Mouse (Mus musculus): ENCODE measurements around the gene Mapkapk5. TPM values are rescaled to one million over a fixed set of nuclear protein-coding genes. Genes with fewer than 3 reads are reported as not detected.

Mapkapk5 gene
- total and polyA plus RNA-seq, 3 experiments, result 51.6 to 102 (median 67.3) TPM

GRCm38 (mm10) chr5:121484801-121485200, 60.9 kb downstream of the Mapkapk5 start:
- Histone ChIP-seq H3K4me3 (ENCODE audit: low read depth, low read length) (no peak overlapping the region), H3K27me3 (ENCODE audit: insufficient read depth, low read length) (peaks cover 20% of the 10 kb centered on the region), H3K4me1 (ENCODE audit: insufficient read depth, low read depth, low read length) (peaks cover 3% of the 10 kb centered on the region), H3K36me3 (replicated peaks) (no peaks in the 10 kb centered on the region), H3K9me3 (replicated peaks) (no peaks in the 10 kb centered on the region)
- TF ChIP-seq GATA2 (IDR thresholded peaks at IDR 0.05; ENCODE audit: borderline replicate concordance, low read depth, low read length) (no peak), TAL1 (conservative IDR thresholded peaks at IDR 0.05; ENCODE audit: low read depth, low read length) (no peak), GATA1 (IDR thresholded peaks at IDR 0.05; ENCODE audit: borderline replicate concordance, low read length) (no peak), CTCF (IDR thresholded peaks at IDR 0.05; ENCODE audit: low read depth, low read length) (no peak), POLR2AphosphoS5 (IDR thresholded peaks at IDR 0.05; ENCODE audit: insufficient replicate concordance, low read depth, low read length) (no peak)
- DNase-seq (ENCODE audit: low spot score) (no peak), ATAC-seq (ENCODE audit: extremely low read depth, insufficient number of reproducible peaks, low FRiP score, poor library complexity, severe bottlenecking) (no peak)

- Histone ChIP-seq H3K9me3 (replicated peaks) (no peaks in the 10 kb centered on the region), H3K36me3 (replicated peaks) (no peaks in the 10 kb centered on the region), H3K4me3 (ENCODE audit: low read depth, low read length) (no peak overlapping the region), H3K4me1 (ENCODE audit: insufficient read depth, low read depth, low read length) (peaks cover 46% of the 10 kb centered on the region), H3K27me3 (ENCODE audit: insufficient read depth, low read length) (peaks cover 4% of the 10 kb centered on the region; the same call in 1 of the 2 replicates)
- DNase-seq (ENCODE audit: low spot score) (no peak), ATAC-seq (ENCODE audit: extremely low read depth, insufficient number of reproducible peaks, low FRiP score, poor library complexity, severe bottlenecking) (no peak)
- no peak for TF ChIP-seq POLR2AphosphoS5 (IDR thresholded peaks at IDR 0.05; ENCODE audit: insufficient replicate concordance, low read depth, low read length)
- TF ChIP-seq TAL1 (conservative IDR thresholded peaks at IDR 0.05; ENCODE audit: low read depth, low read length), result no peak
- TF ChIP-seq GATA2 (IDR thresholded peaks at IDR 0.05; ENCODE audit: borderline replicate concordance, low read depth, low read length), result no peak
- no peak for TF ChIP-seq CTCF (IDR thresholded peaks at IDR 0.05; ENCODE audit: low read depth, low read length)
- TF ChIP-seq GATA1 (IDR thresholded peaks at IDR 0.05; ENCODE audit: borderline replicate concordance, low read length), result no peak
These were observed 68.0 kb downstream of the Mapkapk5 start for GRCm38 (mm10) chr5:121477680-121478079.

- Histone ChIP-seq H3K9me3 (replicated peaks) (no peaks in the 10 kb centered on the region), H3K36me3 (replicated peaks) (no peaks in the 10 kb centered on the region), H3K4me1 (ENCODE audit: insufficient read depth, low read depth, low read length) (peaks cover 59% of the 10 kb centered on the region), H3K4me3 (ENCODE audit: low read depth, low read length) (no peak overlapping the region), H3K27me3 (ENCODE audit: insufficient read depth, low read length) (no peaks in the 10 kb centered on the region)
- DNase-seq (ENCODE audit: low spot score) (no peak), ATAC-seq (ENCODE audit: extremely low read depth, insufficient number of reproducible peaks, low FRiP score, poor library complexity, severe bottlenecking) (peak; percentile 91)
- TF ChIP-seq POLR2AphosphoS5 (IDR thresholded peaks at IDR 0.05; ENCODE audit: insufficient replicate concordance, low read depth, low read length) (no peak), TAL1 (conservative IDR thresholded peaks at IDR 0.05; ENCODE audit: low read depth, low read length) (peak; percentile 90), GATA1 (IDR thresholded peaks at IDR 0.05; ENCODE audit: borderline replicate concordance, low read length) (no peak), CTCF (IDR thresholded peaks at IDR 0.05; ENCODE audit: low read depth, low read length) (no peak)
These were observed 69.7 kb downstream of the Mapkapk5 start for GRCm38 (mm10) chr5:121476040-121476439.

Other genes with a start within 250 kb of the Mapkapk5 start
- gene Trafd1, start 160.3 kb downstream of the Mapkapk5 start, total RNA-seq (2014; fragmentation: Nextera tagmentation), result 13.2 and 16.0 TPM in 2 replicates
- 18.8 and 20.3 TPM in 2 replicates for gene Trafd1, start 160.3 kb downstream of the Mapkapk5 start, total RNA-seq (2017)
- 15.2 and 17.5 TPM in 2 replicates for gene Trafd1, start 160.3 kb downstream of the Mapkapk5 start, polyA plus RNA-seq (2012)
- 43.3 and 57.6 TPM in 2 replicates for gene Naa25, start 148.0 kb downstream of the Mapkapk5 start, total RNA-seq (2014; fragmentation: Nextera tagmentation)
- 44.1 and 45.9 TPM in 2 replicates for gene Naa25, start 148.0 kb downstream of the Mapkapk5 start, total RNA-seq (2017)
- gene Naa25, start 148.0 kb downstream of the Mapkapk5 start, polyA plus RNA-seq (2012), result 5.8 and 7.2 TPM in 2 replicates
- gene Tmem116, start 94.0 kb downstream of the Mapkapk5 start, total RNA-seq (2014; fragmentation: Nextera tagmentation), result 9.8 and 10.6 TPM in 2 replicates
- 1.7 and 2.6 TPM in 2 replicates for gene Tmem116, start 94.0 kb downstream of the Mapkapk5 start, total RNA-seq (2017)
- gene Tmem116, start 94.0 kb downstream of the Mapkapk5 start, polyA plus RNA-seq (2012), result 2.7 and 6.1 TPM in 2 replicates
- 52.4 and 58.8 TPM in 2 replicates for gene Erp29, start 93.4 kb downstream of the Mapkapk5 start, total RNA-seq (2014; fragmentation: Nextera tagmentation)
- gene Erp29, start 93.4 kb downstream of the Mapkapk5 start, total RNA-seq (2017), result 344 and 394 TPM in 2 replicates
- 167 and 191 TPM in 2 replicates for gene Erp29, start 93.4 kb downstream of the Mapkapk5 start, polyA plus RNA-seq (2012)
- gene Adam1b, start 42.5 kb downstream of the Mapkapk5 start, total RNA-seq (2014; fragmentation: Nextera tagmentation), result not detected in 2 replicates
- not detected in 2 replicates for gene Adam1b, start 42.5 kb downstream of the Mapkapk5 start, total RNA-seq (2017)
- gene Adam1b, start 42.5 kb downstream of the Mapkapk5 start, polyA plus RNA-seq (2012), result not detected in 2 replicates
- 4.4 and 5.1 TPM in 2 replicates for gene Adam1a, start 423 bp downstream of the Mapkapk5 start, total RNA-seq (2014; fragmentation: Nextera tagmentation)
- gene Adam1a, start 423 bp downstream of the Mapkapk5 start, total RNA-seq (2017), result 3.0 and 3.5 TPM in 2 replicates
- gene Adam1a, start 423 bp downstream of the Mapkapk5 start, polyA plus RNA-seq (2012), result 0.17 and 0.18 TPM in 2 replicates
- gene Gm42878, start 423 bp downstream of the Mapkapk5 start, total RNA-seq (2014; fragmentation: Nextera tagmentation), result not detected in 2 replicates
- 0.17 TPM in 1 of 2 replicates, not detected in the other for gene Gm42878, start 423 bp downstream of the Mapkapk5 start, total RNA-seq (2017)
- not detected in 2 replicates for gene Gm42878, start 423 bp downstream of the Mapkapk5 start, polyA plus RNA-seq (2012)
- 38.7 and 45.7 TPM in 2 replicates for gene Aldh2, start 47.9 kb upstream of the Mapkapk5 start, total RNA-seq (2014; fragmentation: Nextera tagmentation)
- 82.9 and 117 TPM in 2 replicates for gene Aldh2, start 47.9 kb upstream of the Mapkapk5 start, total RNA-seq (2017)
- 122 and 123 TPM in 2 replicates for gene Aldh2, start 47.9 kb upstream of the Mapkapk5 start, polyA plus RNA-seq (2012)
- 4.9 and 5.5 TPM in 2 replicates for gene Acad12, start 73.0 kb upstream of the Mapkapk5 start, total RNA-seq (2014; fragmentation: Nextera tagmentation)
- 2.7 and 4.3 TPM in 2 replicates for gene Acad12, start 73.0 kb upstream of the Mapkapk5 start, total RNA-seq (2017)
- gene Acad12, start 73.0 kb upstream of the Mapkapk5 start, polyA plus RNA-seq (2012), result 1.1 and 1.2 TPM in 2 replicates
- gene Acad10, start 114.6 kb upstream of the Mapkapk5 start, total RNA-seq (2014; fragmentation: Nextera tagmentation), result 10.3 and 17.3 TPM in 2 replicates
- gene Acad10, start 114.6 kb upstream of the Mapkapk5 start, total RNA-seq (2017), result 5.6 and 7.4 TPM in 2 replicates
- gene Acad10, start 114.6 kb upstream of the Mapkapk5 start, polyA plus RNA-seq (2012), result 4.4 and 7.2 TPM in 2 replicates
- 29.9 and 30.0 TPM in 2 replicates for gene Brap, start 114.7 kb upstream of the Mapkapk5 start, total RNA-seq (2014; fragmentation: Nextera tagmentation)
- 63.4 and 70.1 TPM in 2 replicates for gene Brap, start 114.7 kb upstream of the Mapkapk5 start, total RNA-seq (2017)
- 10.6 and 12.8 TPM in 2 replicates for gene Brap, start 114.7 kb upstream of the Mapkapk5 start, polyA plus RNA-seq (2012)
- gene Atxn2, start 165.4 kb upstream of the Mapkapk5 start, total RNA-seq (2014; fragmentation: Nextera tagmentation), result 132 and 151 TPM in 2 replicates
- 30.0 and 38.0 TPM in 2 replicates for gene Atxn2, start 165.4 kb upstream of the Mapkapk5 start, total RNA-seq (2017)
- 42.3 and 57.5 TPM in 2 replicates for gene Atxn2, start 165.4 kb upstream of the Mapkapk5 start, polyA plus RNA-seq (2012)